Mouse (Mus musculus) thymus, postnatal 4 days (tissue): ENCODE data around the gene Uba2.
"Not testable (repeated sequence)": the region's sequence is repeated elsewhere in the genome, so short reads cannot be mapped to it uniquely, and the experiment has no call there.

Experiments used
- DNase-seq: peaks from one replicate; pipeline ENCODE4 v3.0.0; 2021

Gene Uba2

GRCm38 (mm10) chr7:34165999-34166398 lies 3.4 kb downstream of the Uba2 start:
- DNase-seq: no peak

- no peak for DNase-seq
Measured at GRCm38 (mm10) chr7:34164671-34165070, 4.7 kb downstream of the Uba2 start.

- no peak for DNase-seq
Measured at GRCm38 (mm10) chr7:34159167-34159566, 10.2 kb downstream of the Uba2 start.

DNA sequence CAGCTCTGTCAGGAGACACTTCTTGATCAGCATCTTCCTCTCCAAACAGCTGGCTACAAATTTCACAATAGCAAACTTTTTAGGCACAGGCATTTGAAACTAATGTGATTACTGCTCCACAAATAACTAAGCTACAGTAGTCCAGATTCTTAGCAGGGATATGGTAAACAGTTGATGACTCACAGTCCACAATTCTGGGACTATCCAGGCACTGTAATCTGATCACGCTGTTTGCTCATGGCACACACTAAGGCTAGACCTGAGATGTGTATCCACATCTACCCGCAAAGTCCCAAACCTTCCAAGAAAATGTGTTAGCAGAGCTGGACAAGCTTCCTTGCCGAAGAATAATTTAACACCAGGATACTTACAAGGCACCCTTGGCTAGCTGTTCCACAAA lies 11.4 kb downstream of the Uba2 start:
- no peak for DNase-seq

DNA sequence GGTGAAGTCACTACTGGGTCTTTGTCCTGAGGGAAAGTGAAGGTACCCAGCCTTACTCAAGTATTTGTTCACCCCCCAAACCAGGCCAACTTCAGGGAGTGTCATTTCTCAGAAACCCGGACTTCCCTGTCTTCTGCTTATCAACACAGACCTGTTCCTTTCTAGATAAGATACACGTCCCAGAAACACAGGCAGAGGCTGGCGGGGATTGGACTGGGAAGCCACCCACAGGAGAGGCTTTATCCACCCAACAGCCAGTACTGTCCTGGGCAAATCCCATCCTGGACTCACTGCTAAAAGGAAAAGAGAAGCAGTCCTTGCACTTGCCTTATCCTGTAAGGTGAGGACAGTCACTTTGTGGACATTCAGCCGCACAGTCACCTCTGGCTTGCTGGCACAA lies 22.2 kb downstream of the Uba2 start:
- DNase-seq: no peak

DNA sequence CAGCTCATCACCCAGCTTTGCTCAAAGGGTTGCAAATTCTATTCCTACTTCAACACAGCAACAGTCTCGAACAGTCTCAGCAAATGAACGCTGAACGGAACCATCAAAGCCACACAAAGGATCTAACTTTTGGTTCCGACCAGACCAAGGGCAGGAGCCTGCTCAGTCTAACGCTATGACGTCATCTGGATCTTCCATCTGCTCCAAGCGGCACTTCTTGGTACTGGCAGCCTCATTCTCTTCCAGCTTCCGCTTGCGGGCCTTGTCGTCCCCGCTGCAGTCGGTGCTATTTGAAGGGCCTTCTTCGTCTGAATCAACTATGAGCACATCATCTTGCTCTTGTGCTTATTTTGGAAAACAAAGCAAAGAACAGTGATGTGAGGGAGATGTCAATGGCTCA lies 28.3 kb downstream of the Uba2 start:
- DNase-seq: no peak

GRCm38 (mm10) chr7:34139493-34139892 lies 29.9 kb downstream of the Uba2 start:
- DNase-seq: no peak

DNA sequence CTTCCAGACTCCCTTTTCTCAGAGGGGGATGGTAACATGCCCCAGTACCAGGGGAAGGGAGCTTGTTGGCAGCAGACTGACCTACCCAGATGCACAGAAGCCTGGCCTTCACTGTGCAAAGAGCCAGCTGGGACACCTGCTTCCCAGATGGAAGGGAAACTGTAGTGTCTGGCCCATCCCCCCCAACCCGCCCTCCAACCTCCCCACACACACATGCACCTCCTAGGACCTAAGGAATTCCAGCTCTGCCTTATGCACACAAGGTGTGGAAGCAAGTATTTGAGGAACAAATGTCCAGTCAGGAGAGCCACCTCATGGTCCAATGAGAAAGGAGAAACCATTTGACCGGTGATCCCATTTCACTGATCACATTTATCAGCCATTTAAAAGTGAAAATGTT lies 35.1 kb downstream of the Uba2 start:
- DNase-seq: no peak

DNA sequence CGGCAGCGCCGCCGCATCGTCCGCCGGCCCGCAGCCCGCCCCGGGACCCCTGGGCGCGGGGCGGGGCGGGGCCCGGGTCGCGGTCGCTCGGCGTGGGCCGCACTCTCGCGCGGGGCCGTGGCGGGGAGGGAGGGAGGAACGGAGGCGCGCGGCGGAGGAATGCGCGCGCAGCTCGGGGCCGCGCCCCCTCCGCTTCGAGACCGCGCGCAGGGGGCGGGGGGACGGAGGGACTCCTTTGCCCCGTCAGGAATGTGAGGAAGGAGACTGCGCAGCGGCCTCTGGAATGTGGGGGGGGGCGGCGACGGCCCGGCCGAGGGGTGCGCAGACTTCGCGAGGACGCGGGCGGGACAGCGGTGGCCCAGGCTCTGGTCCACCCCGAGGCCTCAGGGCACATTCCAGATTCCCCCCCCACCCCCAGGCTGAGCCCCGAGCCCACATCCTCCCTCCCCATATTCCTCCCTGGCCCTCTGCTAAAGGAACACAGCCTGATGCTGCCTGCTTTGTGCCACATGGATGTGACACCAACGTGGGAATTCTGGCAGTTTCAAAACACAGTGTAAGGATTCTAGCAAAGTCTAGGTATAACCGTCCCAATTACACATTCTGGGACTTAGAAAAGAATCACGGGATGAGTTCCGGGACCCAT lies 36.2 kb downstream of the Uba2 start, which contains the start of gene Wtip:
Wtip (minus strand) TSS at position 152 of the 646 bp plus-strand sequence.
- DNase-seq: peak; percentile 41

- peak; percentile 16 for DNase-seq
Measured at GRCm38 (mm10) chr7:34132355-34133079, 36.9 kb downstream of the Uba2 start.

GRCm38 (mm10) chr7:34131959-34132354 lies 37.4 kb downstream of the Uba2 start:
- no peak for DNase-seq

DNA sequence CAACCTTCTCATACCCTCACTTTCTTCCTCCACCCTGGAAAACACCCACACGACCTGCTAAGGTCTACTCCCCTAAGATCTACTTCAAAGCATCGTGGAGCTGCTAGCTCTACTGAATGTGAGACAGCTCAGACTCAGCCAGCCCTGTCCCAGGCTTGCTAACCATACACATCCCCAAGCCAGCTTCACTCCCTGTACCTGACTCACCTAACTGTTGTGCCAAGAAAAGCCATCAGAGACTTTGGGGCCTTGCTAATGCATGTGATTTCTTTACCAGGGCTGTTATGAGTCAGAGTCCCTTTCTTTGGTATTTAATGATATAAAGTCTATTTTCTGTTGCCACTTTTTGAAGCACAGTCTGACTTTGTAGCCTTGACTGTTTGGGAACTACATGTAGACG lies 38.3 kb downstream of the Uba2 start:
- DNase-seq: no peak

GRCm38 (mm10) chr7:34126291-34126690 lies 43.1 kb downstream of the Uba2 start:
- no peak for DNase-seq

DNA sequence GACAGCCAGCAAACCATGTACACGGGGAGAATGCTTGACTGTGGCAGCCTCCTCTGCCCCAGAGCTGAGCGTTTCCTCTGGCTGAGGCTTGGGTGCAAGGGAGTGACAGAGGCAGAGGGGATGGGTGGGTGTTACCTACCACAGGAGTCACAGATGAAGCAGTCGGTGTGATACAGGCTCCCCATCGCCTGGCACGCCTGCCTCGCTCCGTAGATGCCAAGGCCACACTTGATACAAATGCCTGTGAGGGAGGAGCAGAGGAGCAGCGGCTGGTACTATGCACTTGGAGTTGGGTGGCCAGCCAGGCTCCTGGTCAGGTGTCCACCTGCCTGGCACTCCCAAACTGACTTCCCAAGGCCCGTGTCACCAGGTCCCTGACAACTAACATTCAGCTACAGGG lies 44.1 kb downstream of the Uba2 start:
- no peak for DNase-seq

DNA sequence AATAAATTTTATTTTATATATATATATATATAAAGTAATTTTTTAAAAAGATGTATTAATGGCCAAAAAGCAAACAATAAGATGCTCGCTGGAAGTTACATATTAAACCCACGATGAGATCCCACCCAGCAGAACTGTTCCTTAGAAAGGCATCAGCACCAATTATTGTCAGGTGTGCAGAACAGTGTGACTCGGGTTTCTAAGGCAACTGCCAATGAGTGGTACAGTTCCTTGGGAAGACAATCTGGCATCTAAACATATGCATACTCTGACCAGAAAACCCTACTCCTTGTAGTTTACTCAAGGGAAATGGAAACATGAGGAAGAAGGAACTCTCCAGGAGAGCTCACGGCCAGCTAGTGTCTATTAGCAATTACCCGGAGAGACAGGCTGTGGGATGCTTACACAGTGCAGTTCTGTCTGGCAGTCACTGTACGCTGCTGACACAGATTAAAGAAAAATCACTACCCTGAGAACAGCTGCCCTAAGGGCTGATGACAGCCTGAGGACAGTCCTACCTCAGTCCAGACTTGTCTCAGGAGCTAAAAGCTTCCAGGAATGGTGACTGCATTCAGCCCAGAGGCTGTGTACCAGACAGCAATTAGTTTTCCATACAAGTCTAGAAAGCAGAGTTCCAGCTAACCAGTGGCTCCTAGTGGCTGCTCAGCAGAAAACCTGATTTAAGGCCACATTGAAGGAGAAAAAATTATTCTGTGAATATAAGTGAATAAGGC lies 46.2 kb downstream of the Uba2 start:
- DNase-seq: no peak

DNA sequence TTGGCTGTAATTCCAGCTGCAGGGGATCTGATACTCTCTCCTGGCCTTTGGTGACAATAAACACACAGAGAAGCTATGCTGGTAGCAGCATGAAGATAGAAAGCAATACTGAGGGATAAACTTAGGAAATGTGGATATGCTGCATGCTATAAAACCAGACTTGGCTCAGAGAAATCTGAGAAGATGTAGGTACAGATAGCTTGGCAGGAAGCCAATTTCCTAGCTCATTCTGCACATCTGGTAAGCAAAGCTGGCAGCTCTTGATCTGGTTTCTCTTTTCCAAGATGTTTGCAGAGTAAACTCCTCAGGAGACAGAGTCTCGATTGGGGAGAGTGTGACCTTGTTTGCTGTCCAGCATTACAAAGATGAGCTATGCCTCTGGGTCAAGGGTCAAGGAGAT lies 48.8 kb downstream of the Uba2 start:
- DNase-seq: not testable (repeated sequence)

- DNase-seq: no peak
Measured at GRCm38 (mm10) chr7:34116601-34117000, 52.8 kb downstream of the Uba2 start.

DNA sequence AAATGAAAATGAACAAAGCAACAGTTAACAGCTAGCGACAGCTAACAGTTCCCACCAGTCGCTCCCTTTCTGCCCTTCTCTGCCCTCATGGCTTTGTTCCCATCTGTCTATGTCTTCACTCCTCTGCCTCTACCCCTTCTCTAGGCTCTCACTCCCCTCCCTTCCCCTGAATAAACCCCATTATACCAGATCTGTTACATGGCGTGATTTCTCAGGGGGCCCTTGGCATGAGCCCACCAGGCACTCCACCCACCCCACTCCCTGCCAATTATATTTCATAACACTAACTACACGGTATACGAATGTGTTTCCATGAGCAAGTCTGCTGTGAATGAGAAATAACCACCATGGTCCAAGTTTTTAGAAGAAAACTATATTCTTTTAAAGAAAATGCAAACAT lies 60.2 kb downstream of the Uba2 start:
- no peak for DNase-seq

DNA sequence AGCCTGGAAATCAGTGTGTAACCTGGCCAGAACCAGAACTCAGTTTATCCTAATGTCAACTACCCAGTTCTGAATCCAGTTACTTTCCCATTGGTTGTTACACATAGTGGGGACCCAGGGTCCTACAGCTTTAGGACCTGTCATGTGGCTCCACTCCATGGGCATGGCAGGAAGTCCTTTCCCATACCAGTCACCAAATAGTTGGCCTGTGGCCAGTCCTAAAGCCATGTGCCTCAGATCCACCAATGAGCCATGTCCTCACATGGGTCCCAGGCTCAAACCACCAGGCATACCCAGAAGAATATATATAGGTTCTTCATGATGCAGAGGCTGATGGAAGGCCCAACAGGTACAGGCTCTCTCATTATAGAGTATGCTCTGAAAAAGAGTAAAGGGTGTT lies 68.1 kb downstream of the Uba2 start:
- no peak for DNase-seq

- DNase-seq: no peak
Measured at GRCm38 (mm10) chr7:34100002-34100401, 69.4 kb downstream of the Uba2 start.

DNA sequence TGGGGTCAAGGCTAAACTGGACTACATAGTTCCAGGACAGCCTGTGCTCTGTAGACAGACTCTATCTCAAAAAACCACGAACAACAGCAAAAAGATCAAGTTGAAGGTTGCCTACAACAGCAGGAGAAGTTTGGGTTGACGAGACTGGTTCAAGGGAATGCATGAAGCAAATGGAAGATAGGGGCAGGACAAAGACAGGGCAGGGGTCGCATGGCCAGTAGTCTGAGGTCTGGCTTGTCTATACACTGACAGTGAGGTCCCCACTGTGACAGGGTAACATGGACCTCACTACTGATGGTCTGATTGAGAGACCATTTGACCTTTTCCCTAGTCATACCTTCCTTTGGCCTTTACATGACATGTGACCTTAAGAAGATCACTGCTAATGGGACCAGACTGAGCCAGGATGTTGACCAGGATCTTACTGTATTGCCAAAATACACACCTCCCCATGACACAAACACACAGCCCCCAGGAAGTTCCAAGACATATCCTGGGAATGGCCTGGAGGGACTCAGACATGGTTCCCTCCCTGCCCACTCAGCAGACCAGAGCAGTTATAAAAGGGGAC lies 74.4 kb downstream of the Uba2 start, which contains the start of gene Scgb1b30:
Scgb1b30 (plus strand) TSS at position 521 of the 571 bp plus-strand sequence.
- no peak for DNase-seq
